Mouse (Mus musculus) ES-E14 (cell line): Measurements from ENCODE around the gene Pom121. TPM values are rescaled to one million over a fixed set of nuclear protein-coding genes. Genes with fewer than 3 reads are reported as not detected.

Experiments
- DNase-seq: peaks from one replicate; pipeline ENCODE4 v3.0.0-alpha.2; 2013; ENCODE audit warnings: low read depth, low spot score
- H3K27ac ChIP-seq: 2 replicates; pipeline ENCODE4 v1.5.1; 2012; ENCODE audit warnings: low read depth, mild to moderate bottlenecking, low read length, moderate library complexity, mixed read lengths; ENCODE audit not compliant: poor library complexity, insufficient read depth, severe bottlenecking
- H3K36me3 ChIP-seq: 2 replicates; pipeline ENCODE4 v1.6.1; 2012; ENCODE audit warnings: mild to moderate bottlenecking, low read length, moderate library complexity, mixed read lengths; ENCODE audit not compliant: control insufficient read depth, poor library complexity, insufficient read depth, severe bottlenecking
- H3K4me1 ChIP-seq, 2 experiments: fragments of 150-350 bp in 1 of 2; sonication (generic) in 1 of 2; 2 replicates each; pipeline ENCODE4 v1.6.1; 2012; ENCODE audit warnings: low read length in 2 of 2, mild to moderate bottlenecking in 1 of 2, mixed read lengths in 1 of 2; ENCODE audit not compliant: control insufficient read depth in 2 of 2, insufficient read depth in 2 of 2, poor library complexity in 1 of 2
- H3K4me3 ChIP-seq, 2 experiments: fragments of 150-350 bp in 1 of 2; sonication (generic) in 1 of 2; 2 replicates each; pipeline ENCODE4 v1.5.1; 2012; ENCODE audit warnings: low read length in 2 of 2, low read depth in 1 of 2, mild to moderate bottlenecking in 1 of 2, mixed read lengths in 1 of 2; ENCODE audit not compliant: insufficient read depth in 1 of 2, poor library complexity in 1 of 2, severe bottlenecking in 1 of 2
- H3K9ac ChIP-seq: 2 replicates; pipeline ENCODE4 v1.6.1; 2012; ENCODE audit warnings: low read depth, mild to moderate bottlenecking, low read length, mixed read lengths; ENCODE audit not compliant: poor library complexity, insufficient read depth, severe bottlenecking
- H3K9me3 ChIP-seq: fragments of 150-350 bp; sonication (generic); 2 replicates; pipeline ENCODE4 v1.6.1; 2012; ENCODE audit warnings: low read depth, mild to moderate bottlenecking, low read length; ENCODE audit not compliant: control insufficient read depth, insufficient read depth
- CHD2 ChIP-seq: IDR thresholded peaks from 2 replicates; pipeline ENCODE4 v1.6.1; 2014; ENCODE audit warnings: mild to moderate bottlenecking, low read depth, low read length, inconsistent platforms
- HCFC1 ChIP-seq: IDR thresholded peaks from 2 replicates; pipeline ENCODE4 v1.6.1; 2012; ENCODE audit warnings: low read length, inconsistent platforms, borderline replicate concordance; ENCODE audit not compliant: insufficient read depth
- MAFK ChIP-seq: IDR thresholded peaks from 2 replicates; pipeline ENCODE4 v1.6.1; 2014; ENCODE audit warnings: mild to moderate bottlenecking, low read depth, low read length, inconsistent platforms; ENCODE audit not compliant: insufficient read depth
- ZC3H11A ChIP-seq: IDR thresholded peaks from 2 replicates; pipeline ENCODE4 v1.6.1; 2012; ENCODE audit warnings: low read depth, mild to moderate bottlenecking, inconsistent platforms, low read length, borderline replicate concordance
- ZNF384 ChIP-seq: IDR thresholded peaks from 2 replicates; pipeline ENCODE4 v1.6.1; 2012; ENCODE audit warnings: low read depth, low read length, inconsistent platforms
- in situ Hi-C, 2 experiments: fragments of 600-800 bp; cut with MboI; formaldehyde crosslinking; loops; one replicate each; pipeline ENCODE4 v1.15.1; 2025; ENCODE audit warnings: low sequenced_read_pairs in 2 of 2, inconsistent platforms in 1 of 2; ENCODE audit not compliant: unreplicated experiment in 2 of 2
- total RNA-seq: library from RNA; depleted of rRNA; stranded (reverse); fragments of 300-350 nt; gene quantifications from 2 replicates; pipeline ENCODE4 v1.2.3, GENCODE M21; 2012; rRNA removed

Pom121 gene
- 36.4 and 39.1 TPM in 2 replicates for total RNA-seq

- peak; percentile 66; the same call in 1 of the 2 replicates for TF ChIP-seq HCFC1
- TF ChIP-seq ZNF384: peak; percentile 73; the same call in 1 of the 2 replicates
- TF ChIP-seq ZC3H11A: no peak
- TF ChIP-seq CHD2: no peak
- TF ChIP-seq MAFK: no peak
- Histone ChIP-seq H3K36me3 (peaks cover 22% of the 10 kb centered on the region), H3K4me1 (peaks cover 0 to 2% of the 10 kb centered on the region in 2 experiments; a peak in 1 of 4 replicates), H3K4me3 (peak within 1 kb of the TSS; percentile 87 to 90), H3K27ac (0 out of 2 replicates have a peak within 1 kb of the TSS, but pooled peaks have one; percentile 17), H3K9ac (peak within 1 kb of the TSS; percentile 96), H3K9me3 (no peaks in the 10 kb centered on the region)
- peak; percentile 63 for DNase-seq
- in situ Hi-C loops: no loop called here
Measured at GRCm38 (mm10) chr5:135394004-135394823, at the start of gene Pom121. Gene Pom121 (minus strand): TSS chr5:135394546.

GRCm38 (mm10) chr5:135442430-135442829 lies 48.1 kb upstream of the Pom121 start:
- Histone ChIP-seq H3K27ac (no peak overlapping the region), H3K9ac (no peak overlapping the region), H3K4me3 (no peak overlapping the region), H3K36me3 (peaks cover 15% of the 10 kb centered on the region), H3K4me1 (no peaks in the 10 kb centered on the region), H3K9me3 (no peaks in the 10 kb centered on the region)
- TF ChIP-seq ZNF384: no peak
- no peak for TF ChIP-seq MAFK
- TF ChIP-seq HCFC1: no peak
- no peak for TF ChIP-seq CHD2
- no peak for TF ChIP-seq ZC3H11A
- no peak for DNase-seq
- in situ Hi-C loops: no loop called here

DNA sequence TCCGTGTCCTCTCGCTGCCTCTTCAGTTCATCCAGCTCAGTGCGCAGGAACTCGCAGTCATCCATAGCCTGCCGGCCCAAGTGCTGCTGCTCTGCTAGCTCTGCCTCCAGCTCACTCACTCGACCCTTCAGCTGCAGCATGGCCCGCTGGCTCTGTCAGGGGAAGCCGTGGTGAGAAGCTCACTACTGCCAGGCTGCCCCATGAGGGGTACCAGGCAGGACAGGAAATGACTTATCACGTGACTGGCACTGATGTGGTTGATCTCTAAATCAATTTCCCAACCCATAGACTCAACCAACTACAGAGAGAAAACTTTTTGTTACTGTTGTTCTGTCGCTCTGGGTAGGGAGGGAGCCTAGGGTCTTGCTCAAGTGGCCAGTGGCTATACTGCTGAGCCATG lies 40.7 kb upstream of the Pom121 start:
- peaks cover 1% of the 10 kb centered on the region; the same call in 1 of the 2 replicates for H3K9me3 ChIP-seq
- no peak overlapping the region for H3K9ac ChIP-seq
- H3K27ac ChIP-seq: no peak overlapping the region; the same call in 1 of the 2 replicates
- in situ Hi-C loops: no loop called here
- H3K4me3 ChIP-seq: no peak overlapping the region
- no peak for DNase-seq
- TF ChIP-seq MAFK (no peak), CHD2 (no peak), ZNF384 (no peak), ZC3H11A (no peak), HCFC1 (no peak)
- peaks cover 41% of the 10 kb centered on the region for H3K36me3 ChIP-seq
- H3K4me1 ChIP-seq: no peaks in the 10 kb centered on the region

GRCm38 (mm10) chr5:135433861-135434260 lies 39.5 kb upstream of the Pom121 start:
- DNase-seq: no peak
- Histone ChIP-seq H3K36me3 (peaks cover 40% of the 10 kb centered on the region), H3K9ac (no peak overlapping the region), H3K4me1 (no peaks in the 10 kb centered on the region), H3K9me3 (peaks cover 1% of the 10 kb centered on the region; the same call in 1 of the 2 replicates), H3K4me3 (no peak overlapping the region), H3K27ac (no peak overlapping the region)
- TF ChIP-seq CHD2 (no peak), ZNF384 (no peak), ZC3H11A (no peak), HCFC1 (no peak), MAFK (no peak)
- in situ Hi-C loops: no loop called here
